In the genomic region with DNA sequence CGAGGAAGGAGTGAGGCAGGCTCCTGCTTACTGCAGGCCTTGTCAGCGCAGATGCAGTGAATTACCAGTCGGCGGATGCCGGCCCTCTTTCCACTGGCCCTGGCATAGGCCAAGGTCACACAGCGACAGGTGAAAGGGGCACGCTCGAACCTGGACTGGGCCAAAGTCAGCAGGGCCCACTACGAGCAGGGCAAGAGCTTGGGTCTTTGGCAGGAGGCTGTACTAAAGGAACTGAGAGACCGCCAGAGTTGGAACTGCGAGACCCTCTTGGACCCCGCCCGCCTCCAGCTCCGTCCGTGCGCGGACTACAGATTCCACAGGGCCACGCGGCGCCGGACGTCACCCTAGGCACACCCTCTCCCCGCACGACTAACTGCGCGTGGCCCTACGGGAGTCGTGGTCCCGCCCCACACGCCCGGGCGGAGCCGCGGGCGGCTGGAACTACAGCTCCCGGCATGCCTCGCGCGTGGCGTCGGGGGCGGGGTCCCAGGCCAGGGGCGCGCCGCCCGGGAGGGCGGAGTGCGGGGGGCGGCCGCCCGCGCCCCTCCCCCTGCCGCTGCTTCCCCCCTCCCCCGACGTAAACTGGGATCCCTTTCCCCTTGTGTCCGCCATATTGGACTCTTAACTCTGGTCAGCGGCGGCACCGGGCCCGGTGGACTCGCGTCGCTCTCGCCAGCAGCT, we compare ENCODE assay signal across 1 mouse cellular context.
TF ChIP-seq lines count a peak whose summit lies in the region.

TSS of gene Fam193a (plus strand) at position 593 of the 681 bp plus-strand sequence.

TF ChIP-seq in myocyte, 11 proteins besides CTCF, POLR2A, EP300 and RAD21 (continued from another document):
- TF ChIP-seq E2F4 (IDR thresholded peaks at IDR 0.05; ENCODE audit: insufficient read depth) (no peak), TCF12 (IDR thresholded peaks at IDR 0.05; ENCODE audit: insufficient read depth, poor library complexity, severe bottlenecking) (no peak), SRF (IDR thresholded peaks at IDR 0.05; ENCODE audit: control insufficient read depth, insufficient read length, low read depth) (peak; percentile 70)
TF ChIP-seq in myocyte: peak in this region for 4.
